Mouse (Mus musculus) lung, postnatal 25 days (tissue): Measurements from ENCODE around the gene Fbrsl1.
A peak's percentile ranks its signal among the peaks of the same experiment; 100 is the strongest.

Experiments
- DNase-seq: peaks from one replicate; pipeline ENCODE4 v3.0.0; 2022; ENCODE audit warnings: low spot score

Gene Fbrsl1

DNA sequence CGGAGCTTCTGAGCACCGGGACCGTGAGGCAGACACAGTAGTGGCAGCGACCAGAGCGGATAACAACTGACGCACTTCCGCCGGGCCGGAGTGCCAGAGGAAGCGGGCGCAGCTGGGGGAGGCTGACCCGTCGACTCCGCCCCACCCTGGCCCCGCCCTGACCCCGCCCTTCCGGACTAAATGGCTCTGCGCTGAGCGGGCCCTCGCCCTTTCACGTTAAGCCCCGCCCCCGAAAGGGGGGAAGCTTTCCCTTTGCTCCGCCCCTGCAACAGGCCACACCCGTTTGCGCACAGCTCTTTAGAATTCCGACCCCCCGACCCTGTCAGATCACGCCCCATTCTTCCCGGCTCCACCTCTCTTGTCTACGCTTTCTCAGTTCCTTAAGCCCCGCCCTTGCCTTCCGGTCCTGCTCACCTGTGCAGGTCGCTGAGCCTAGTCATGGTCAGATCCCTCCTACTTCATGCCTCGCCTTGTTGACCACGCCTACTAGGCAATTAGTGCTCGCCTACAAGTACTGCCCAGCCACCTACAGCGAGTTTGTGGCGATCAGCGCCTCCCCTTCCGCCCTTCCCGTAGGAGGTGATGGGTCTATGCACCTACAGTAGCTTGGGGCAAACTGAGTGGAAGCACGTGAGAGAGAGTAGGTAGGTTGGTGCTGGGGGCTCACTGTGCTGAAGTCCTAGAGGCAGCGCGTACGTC is at the start of gene Fbrsl1:
Gene Fbrsl1 (minus strand): TSS at position 68 of the 699 bp plus-strand sequence.
- DNase-seq, result peak; percentile 98

DNA sequence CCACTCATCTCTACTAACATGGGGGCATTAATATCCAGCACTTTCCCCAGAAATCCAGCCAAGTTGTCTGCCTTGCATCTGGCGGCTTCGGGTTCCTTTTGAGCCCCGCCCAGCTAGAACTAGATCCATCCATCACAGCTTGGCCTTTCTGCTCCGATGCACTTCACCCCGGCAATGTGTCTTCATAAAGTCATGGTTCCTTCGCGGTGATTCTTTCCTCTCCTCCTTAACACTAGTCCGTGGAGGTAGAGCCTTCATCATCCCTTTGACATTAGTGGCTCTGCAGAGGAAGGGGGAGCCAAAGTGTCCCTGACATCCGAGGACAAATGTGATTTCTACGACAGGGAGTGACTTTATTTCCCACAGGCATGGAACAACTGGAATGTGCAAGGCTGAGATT is 49.8 kb upstream of the Fbrsl1 start:
- no peak for DNase-seq

DNA sequence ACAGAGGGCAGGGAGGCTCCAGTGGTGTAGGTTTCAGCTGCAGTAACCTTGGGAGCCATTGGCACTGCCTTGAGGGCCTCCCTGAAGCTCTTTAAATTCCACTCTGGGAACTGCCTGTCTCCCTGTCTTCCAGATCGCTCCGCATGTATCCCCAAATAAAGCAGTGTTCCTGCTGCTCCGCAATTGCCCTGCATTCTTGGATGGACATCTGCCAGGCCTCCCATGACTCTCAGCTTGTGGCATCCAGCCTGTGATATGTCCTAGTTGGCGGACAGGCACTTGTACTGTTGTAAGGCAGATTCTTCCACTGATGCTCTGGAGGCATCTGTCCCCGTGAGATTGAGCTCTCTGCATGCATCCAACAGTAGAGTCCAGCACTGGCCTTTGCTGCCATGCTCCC is 49.3 kb upstream of the Fbrsl1 start:
- no peak for DNase-seq

DNA sequence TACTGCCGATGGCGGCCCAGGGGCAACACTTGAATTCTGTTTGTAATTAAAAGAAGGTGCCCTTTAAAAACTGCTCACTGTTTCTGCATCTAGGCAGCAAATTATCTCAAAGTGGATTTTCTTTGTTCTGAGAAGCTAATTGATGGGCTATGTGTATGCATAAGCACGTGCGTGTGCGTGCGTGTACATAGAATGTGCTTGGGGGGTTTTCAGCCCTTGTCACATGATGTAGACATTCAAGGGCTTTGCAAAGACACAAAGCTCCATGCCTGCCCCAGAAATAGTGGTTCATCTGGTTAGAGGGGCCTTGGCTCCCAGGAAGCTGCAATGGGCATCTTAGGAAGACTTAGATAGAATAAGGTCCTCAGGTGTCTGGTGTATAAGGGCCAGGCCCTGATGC is 46.7 kb upstream of the Fbrsl1 start:
- DNase-seq, result no peak

DNA sequence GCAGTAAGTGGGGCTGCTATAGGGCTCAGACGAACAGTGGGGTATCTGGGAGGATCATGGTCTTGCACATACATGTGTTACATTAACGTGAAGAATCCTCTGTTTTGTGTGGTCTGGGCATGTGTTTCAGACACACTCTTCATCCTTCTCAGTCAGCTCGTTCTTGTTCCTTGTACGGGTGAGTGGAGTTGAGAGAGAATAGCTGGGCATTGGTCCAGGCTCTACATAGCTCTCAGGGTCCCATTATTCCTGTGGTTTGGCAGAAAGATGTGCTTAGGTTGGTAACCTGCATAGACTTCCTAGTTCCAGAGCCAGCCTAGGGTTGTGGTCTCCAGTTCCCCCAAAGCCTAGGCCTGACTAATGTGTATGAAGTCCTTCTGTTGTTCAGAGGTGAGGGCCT is 46.1 kb upstream of the Fbrsl1 start:
- DNase-seq, result peak; percentile 10

DNA sequence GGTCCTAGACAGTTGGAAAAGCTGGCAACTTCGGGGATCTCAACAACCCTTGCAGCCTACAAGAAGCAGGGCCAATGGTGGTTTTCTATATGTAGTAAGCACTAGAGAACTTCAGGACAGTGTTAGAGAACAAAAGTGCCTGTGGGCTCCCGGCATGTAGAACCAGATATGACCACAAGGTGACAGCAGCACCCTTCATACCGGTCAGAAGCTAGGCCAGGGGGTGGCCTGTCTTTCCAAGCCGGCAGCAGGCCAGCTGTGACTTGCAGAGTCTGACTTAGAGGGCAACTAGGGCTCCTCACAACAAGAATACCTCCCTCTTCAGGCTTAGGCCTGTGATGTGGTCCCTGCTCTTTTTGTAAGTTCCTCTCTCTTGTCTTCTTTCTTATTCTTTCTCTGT is 45.5 kb upstream of the Fbrsl1 start:
- DNase-seq, result peak; percentile 56

DNA sequence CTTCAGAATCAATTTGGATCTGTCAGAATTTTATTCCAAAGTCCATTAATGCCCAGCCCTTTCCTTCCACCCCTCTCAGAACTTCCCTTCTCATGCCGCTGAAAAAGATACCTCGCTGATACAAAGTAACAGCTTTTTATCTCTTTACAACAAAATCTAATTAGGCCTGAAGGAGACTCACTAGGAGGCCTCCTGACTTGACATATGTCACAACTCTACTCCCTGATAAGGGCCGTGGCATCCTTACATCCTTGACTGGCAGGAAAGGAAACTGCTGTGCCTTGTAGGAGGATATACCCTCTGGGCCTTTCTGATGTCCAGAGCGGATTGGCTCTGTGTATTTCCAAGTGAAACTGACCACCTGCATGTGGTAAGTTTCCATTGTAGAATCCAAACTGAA is 41.3 kb upstream of the Fbrsl1 start:
- DNase-seq, result no peak

DNA sequence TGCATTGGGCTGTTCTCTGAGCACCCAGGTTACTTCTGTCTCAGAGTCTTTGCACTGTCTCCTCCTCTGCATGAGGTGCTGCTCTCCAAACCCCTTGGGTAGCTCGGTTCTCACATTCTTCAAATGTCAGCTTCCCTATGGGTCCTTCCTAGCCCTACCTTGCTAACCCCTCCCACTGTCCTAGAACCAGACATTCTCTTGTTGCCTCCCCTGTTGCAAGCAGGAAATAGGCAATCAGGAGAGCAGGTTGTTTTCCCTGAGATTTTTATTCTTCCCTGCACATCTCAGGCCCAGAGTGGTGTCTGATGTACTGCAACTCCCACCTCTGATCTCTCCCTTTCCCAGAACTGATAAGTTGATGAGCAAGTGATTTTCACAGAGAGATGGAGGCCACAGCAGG is 39.6 kb upstream of the Fbrsl1 start:
- DNase-seq, result no peak

DNA sequence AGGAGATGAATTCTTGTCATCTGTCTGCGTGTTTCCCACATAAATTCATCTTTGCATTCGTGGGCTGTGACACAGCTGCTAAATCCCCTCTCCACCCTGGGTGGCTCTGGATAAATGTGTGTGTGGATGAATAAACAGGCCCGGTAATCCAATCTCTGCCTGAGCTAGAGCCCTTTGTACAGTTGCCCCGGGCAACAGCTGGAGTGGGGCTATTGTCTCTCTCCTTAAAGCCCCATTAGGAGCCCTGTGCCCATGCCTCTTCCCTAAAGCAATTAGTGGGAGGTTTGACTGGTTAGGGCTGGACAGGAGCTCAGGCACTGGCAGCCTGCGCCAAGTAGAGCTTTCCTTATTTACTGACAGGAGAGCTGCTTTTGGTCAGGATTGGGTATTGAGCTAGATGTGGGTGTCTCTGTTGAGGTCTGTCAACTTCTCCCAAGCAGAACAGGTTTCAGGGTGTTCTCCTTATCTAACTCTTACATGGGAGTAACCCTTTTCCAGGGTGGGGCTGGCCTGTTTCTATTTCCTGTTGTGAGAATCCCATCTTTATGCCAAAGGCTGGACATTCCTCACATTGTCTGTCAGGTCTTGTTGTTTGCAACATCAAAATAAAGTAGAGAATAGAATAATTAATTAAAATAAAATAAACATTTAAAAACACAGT is 38.5 kb upstream of the Fbrsl1 start:
- peak; percentile 13 for DNase-seq

DNA sequence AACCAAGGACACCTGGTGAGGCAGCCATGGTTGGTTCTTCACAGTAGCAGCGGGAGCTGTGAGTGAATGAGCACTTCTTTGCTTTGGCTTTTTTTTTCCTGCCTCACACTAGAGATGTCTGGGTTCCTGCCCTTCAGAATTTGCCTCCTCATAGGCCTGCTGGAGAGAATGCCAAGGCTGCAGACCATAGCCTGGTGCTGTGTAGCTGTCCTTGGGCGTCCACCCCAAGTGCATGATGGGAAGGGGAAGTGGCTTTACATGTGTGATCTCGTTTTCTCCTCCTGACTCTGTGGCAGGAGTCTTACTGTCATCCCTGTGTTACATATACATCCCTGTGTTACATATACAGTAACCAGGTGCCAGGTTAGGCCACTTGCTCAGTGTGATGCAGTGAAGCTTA is 36.4 kb upstream of the Fbrsl1 start:
- no peak for DNase-seq

DNA sequence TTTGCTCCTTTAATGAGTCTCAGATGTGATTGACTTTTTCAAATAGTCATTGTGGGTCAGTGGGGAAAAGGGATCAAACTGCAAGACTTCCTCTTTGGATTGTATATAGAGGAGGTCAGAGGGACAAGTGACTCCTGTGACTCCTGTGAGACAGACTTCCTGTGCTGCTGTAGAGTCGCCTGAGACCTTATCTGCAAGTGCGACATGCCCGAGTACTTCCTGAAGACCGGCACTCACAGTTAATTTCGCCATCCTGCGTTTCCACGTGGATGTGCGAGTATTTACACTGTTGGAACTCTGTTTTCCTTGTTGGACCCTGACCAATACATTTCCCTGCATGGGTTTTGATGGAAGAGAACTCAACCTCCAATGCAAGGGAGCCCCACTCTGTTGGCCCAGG is 30.9 kb upstream of the Fbrsl1 start:
- peak; percentile 69 for DNase-seq

DNA sequence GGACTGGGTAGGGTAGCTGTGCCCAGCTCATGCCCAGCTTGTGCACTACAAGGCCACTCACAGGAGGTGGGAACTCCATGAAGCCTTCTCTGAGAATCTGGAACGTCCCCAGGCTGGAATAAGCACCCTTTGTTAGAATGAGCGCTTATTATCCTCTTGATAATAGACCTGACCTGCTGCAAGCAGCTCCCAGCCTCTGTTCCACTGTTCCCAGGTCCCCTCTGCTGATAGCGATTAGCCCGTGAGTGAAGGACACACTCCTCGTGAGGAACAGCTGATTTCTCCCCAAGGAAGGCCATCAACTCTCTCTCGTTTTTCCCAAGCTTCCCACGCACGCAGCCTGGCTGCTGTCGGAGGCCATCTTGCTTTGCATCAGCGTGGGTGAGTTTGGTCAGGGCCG is 25.9 kb upstream of the Fbrsl1 start:
- no peak for DNase-seq

DNA sequence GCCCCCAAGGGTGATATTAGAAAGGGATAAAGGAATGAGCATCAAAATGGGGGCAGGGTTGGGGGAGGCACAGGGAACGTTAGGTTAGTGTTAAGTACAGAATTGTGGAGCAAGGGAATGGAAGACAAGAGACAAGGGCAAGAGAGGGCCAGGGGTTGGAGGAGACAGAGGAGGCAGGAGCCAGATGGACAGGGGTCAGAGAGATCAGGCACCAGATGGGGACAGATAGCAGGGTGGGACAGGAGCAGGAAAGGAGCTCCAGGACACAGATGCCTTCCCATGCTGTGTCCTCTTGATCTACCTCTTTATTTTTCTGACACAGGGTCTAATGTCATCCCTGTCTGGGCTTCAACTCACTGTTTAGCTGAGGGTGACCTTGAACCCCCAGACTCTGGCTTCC is 24.5 kb upstream of the Fbrsl1 start:
- DNase-seq, result no peak

DNA sequence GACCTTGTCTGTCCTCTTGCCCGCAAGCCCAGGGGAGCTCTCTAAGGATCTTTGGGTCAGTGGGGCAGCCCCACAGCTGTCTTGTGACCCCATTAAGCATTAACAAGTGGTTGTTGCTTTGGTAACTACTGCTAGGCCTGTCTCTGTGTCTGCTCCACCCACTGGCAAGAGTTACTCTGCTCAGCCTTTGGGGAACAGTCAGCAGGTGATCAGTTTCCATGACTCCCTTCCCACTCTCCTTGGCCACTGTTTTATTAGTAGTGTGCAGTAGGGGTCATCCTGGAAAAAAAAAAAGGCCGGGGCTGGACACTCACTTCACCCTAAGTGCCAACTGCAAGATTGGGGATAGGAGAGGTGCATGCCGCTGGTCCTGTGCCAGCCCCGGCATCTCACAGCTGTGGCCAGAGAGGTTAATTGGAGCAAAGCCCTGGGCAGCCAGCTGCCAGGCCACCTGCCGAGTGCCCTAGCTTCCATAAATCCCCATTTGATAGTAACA is 23.7 kb upstream of the Fbrsl1 start:
- no peak for DNase-seq

DNA sequence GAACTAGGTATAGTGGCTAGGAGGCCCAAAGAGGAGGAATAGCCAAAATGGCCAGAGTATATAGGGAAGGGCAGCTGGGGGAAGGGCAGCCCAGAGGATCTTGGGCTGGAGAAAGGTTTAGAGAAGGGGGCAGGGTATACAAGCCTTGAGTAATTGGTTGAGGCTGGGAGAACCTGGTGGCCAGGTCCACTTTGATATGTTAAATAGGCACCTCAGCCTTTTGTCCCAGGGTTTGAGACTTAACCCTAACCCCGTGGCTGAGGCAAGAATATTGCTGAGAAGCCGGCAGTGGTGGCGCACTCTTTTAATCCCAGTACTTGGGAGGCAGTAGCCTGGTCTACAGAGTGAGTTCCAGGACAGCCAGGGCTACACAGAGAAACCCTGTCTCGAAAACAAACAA is 23.0 kb upstream of the Fbrsl1 start:
- DNase-seq, result no peak

DNA sequence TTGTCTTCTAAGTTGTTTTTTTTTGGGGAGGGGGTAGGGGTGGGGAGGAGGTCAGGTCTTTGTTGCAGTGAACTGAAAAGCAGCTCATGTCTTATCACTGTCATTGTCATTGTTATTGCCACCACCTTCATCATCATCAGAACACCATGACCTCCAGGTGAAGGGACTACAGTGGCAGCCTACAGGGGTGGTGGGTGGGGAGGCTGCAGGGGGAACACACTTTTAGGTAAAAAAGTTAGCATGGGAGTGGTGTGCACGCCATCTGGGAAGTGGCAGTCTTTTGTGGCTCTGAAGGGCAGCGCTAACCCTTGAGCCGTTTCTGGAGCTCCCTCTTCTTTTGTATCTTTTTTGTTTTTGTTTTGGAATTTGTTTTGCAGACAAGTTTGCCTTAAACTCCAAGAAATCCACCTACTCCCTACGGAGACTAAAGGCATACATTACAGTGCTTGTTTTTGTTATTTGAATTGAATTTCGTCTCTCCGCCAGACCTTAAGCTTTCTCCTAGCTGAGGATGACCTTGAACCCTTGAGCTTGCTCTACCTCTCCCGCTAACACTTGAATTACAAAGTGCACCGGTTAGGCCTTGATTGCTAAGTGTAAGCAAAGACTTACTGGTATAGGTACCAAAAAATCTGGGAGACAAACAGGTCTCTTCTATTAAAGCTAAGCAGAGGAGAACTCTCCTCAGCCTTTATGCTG is 21.1 kb upstream of the Fbrsl1 start:
- DNase-seq, result no peak

DNA sequence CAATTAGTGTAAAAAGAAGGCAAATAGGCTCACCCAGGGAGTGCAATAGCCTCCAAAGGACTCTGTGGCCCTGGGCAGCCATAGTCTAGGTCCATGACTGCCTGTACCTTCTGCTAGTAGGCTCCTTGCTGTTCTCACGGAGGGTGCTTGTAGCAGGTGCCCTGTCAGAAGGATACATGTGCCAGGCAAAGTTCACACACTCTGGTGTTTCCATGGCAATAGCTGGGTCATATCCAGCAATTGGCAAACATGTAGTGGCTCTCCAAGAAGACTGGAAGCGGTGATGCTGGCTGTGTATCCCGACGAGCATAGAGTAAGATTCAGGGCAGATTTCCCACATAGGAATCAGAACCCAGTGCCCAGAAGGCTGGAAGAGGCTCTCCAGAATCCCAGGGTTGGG is 20.0 kb upstream of the Fbrsl1 start:
- peak; percentile 13 for DNase-seq

DNA sequence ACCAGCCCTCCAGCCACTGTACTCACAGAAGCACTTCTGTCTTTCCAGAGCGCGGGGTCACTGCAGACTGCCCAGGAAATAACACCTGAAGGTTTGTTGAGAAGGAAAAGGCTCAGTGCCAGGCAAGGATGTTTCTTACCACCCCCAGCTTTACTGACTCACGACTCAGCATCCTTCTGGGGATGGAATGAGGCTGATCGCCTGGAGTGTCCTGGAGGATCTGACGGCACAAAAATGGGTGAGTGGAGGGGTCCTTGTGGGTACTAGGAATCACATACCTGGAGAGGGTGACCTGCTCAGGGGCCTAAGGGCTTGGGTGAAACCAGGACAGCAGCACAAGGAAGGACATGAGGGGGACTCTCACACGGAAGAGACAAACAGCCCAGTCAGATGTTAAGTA is 19.4 kb upstream of the Fbrsl1 start:
- DNase-seq, result no peak

DNA sequence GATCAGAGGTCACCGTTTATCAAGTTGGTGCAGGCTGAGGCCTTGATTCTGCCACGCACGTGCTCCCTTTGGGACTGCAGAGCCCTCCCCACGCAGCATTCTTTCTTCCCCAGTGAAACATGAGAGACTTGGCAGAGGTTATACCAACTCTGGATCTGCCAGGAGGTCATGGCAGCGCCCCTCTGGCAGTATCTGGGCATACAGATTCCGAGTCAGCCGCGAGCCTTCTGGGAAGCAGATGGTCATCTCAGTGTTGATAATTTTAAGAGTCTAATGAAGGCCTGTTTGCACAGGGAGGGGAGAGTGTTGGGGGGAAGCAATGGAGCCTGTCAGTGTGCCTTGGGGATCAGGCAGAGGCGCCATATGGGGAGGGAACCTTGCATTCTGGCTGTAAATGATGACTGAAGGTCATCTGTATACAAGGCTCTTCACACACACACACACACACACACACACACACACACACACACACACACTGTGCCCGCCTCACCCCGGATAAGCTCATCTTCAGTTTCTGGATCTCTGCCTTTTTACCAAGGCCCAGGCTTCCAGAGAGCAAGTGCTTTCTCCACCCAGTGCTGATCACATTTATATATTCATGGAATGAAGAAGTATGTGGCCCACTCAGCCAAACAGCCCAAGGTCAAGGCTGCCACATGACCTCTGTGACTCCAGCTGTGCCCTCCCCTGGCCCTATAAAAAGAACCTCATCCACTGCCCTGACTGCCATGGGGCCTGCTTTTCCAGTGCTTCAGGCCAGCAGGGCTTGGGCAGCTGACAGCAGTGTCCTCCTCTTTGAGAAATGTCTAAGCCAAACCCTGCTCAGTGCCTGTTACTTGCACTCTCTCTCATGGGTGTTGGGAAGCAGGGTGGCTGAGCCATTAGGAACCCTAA is 18.5 kb upstream of the Fbrsl1 start:
- no peak for DNase-seq

DNA sequence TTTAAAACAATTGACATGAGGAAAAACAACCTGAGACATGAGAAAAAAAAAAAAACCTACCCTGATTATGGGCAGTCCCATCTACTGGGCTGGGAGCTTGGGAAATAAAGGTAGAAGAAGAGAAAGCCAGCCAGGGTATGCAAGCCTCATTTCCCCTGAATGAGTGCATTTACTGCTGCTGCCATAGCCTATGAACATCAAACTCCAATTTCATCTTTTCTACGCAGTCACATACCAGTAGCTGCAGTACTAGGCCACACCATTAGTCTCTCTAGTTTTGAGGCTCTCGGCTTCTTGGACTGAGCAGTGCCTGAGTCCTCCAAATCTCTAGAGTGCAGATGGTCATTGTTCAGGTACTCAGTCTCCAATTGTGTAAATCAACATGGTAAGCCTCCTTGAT is 14.3 kb upstream of the Fbrsl1 start:
- DNase-seq, result no peak

DNA sequence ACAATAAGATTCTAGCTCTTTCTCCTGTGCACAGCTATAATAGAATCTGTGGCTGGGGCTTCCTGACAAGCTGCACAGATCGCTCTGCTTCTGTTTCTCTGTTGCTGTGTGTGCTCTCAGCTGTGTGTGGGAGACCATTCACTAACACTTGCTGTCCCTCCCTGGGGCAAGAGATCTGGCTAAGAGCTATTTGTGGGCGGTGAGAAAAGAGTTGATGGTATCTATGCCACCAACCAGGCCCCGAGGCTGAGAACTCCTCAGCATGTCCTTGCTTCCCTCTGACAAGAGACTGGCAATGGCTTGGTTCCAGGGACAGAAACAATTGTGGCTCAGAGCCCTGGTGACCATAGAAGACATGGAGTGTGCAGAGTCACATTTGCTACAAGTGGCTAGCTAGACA is 10.6 kb upstream of the Fbrsl1 start:
- peak; percentile 50 for DNase-seq

DNA sequence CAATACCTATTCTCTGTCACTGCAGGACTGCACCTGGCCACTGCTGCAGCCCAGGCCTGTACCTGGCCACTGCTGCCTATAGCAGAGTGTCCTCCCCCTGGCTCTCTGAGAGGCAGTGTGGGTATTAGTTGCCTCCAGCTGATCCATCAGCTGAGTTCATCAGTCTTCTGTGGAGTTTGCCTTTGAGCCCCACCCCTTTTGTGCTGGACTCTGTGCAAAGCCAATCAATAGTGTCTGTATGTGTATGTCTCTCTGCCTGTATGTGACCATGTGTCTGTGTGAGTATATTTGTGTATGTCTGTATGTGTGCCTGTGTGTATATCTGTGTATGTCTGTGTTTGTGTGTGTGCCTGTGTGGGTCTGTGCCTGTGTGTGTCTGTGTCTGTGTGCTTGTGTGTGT is 7.0 kb upstream of the Fbrsl1 start:
- no peak for DNase-seq
